Mouse (Mus musculus) erythroid progenitor cell, adult 5-6 weeks (primary cell): ENCODE data around the gene A3galt2. TPM values are rescaled to one million over a fixed set of nuclear protein-coding genes. Genes with fewer than 3 reads are reported as not detected.

Experiments used
- ATAC-seq: replicated peaks from 2 replicates; pipeline ENCODE4 v1.8.0; 2016; ENCODE audit warnings: moderate number of reproducible peaks, mild to moderate bottlenecking, moderate TSS enrichment, inconsistent platforms; ENCODE audit not compliant: poor library complexity, low FRiP score, severe bottlenecking
- total RNA-seq, 2 experiments: library from RNA; stranded (forward) in 1 of 2; stranded (reverse) in 1 of 2; fragments of 150-400 nt in 1 of 2; fragments of 186-747, 209-891 nt in 1 of 2; gene quantifications; 2 replicates each; pipeline versions ENCODE4 v1.2.3 to v1.2.4; 2015 to 2017; ENCODE audit warnings: low replicate concordance in 2 of 2

The A3galt2 gene
- total RNA-seq (2015; ENCODE audit: low replicate concordance), result not detected in 2 replicates
- total RNA-seq (2017; ENCODE audit: low replicate concordance), result 0.08 TPM in 1 of 2 replicates, not detected in the other

DNA sequence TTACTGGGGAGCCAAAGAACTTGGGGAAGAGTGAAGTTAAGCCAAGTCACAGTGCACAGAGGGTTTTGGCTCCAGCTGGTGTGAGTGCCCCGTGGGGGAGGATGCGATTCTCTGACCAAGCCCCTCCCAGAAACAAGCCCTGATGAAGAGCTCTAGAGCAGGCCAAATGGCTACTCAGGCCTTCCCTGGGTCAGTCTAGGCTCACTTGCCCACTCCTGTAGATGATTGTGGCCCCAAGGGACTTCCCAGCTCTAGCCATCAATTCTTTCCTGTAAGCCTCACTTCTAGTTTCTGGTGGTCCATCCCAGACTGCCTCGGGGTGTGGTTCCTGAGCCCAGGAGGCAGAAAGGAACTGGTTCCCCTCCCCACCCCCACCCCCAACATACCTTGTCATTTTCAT is at the start of gene A3galt2:
Gene A3galt2, plus strand, starts transcription at position 301 of the 400 bp plus-strand sequence.
- no peak for ATAC-seq

DNA sequence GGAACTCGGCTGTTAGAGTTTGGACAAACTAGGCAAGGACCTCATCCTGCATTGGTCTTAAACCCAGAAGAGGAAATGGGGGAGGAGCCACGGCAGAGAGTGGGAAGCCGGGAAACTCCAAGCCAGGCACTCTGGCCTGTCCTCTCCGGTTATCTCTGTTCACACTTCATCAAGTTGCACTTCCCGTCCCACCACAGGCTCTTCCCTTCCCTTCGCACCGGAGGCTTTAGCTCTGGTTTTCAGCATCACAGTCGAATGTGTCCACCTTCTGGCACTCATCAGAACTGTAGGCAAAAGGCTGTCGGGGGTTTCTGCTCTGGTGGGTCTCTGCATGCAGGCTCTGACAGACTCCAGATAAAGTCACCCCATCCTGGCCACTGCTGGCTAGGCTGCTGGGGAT is 48.5 kb upstream of the A3galt2 start:
- ATAC-seq, result no peak

DNA sequence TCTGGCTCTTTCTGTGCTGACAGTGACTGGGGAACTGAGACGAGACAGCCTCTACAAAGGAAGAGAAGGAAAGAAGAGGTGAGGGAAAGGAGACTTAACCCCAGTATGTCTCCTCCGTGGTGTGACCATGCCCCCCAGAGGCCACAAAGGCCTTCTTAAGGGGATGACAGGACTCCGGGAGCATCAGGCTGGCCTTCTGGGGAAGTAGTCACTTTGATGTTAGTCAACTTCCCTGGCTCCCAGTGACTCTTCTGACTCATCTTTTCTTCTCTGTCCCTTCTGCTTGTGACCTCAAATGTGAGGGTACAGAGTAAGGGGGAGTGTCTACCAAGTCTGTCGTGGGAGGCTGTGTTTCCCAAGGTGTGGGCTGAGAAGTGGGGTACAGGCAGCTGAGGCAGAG is 47.8 kb upstream of the A3galt2 start:
- ATAC-seq, result no peak

DNA sequence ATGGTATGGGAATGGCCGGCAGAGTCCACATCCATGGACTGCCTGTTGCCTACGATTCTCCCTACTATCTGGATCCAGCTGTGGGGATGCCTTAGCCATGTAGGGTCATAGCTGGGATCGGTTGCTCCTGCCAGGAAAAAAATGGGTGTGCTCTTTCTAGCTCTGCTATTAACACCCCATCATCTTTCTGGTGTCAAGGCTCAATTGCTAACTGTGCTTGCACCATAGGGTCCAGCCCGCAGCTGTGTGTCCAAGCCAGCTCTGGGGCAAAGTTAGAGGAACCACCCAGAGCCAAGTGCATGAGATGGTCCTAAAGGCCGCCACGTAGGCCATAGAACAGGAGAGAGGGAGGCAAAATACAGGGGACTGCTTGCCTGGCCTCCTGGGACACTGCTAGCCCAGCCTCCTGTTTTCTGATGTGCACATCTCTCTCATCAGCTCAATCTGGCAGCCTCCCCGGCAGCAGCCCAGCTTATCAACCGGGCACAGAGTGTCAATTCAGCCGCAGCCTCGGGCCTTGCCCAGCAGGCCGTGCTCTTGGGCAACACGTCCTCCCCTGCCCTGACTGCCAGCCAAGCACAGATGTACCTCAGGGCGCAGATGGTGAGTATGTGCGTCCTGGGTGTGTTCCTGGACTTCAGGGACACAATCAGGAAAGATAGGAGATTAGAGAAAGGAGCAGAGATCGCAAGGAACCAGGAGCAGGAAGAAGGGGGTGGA is 45.9 kb upstream of the A3galt2 start:
- no peak for ATAC-seq

DNA sequence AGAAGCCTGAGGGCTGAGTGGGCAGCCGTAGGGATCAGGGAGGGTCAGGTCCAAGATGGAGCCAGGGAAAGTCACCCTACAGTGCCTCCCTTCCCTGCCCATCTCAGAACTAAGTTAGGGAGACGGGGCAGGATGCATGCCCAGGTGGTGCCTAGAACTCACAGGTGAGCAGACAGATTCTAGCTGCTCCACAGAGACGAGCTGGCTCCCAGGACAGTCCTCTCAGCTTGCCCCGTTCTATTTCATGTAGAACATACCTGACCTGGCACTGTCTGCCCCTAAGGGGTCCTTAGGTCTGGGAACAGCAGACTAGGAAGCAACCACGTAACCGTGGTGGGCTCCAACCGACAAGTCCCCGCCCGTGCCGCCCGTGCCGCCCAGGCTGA is 45.4 kb upstream of the A3galt2 start:
- no peak for ATAC-seq

DNA sequence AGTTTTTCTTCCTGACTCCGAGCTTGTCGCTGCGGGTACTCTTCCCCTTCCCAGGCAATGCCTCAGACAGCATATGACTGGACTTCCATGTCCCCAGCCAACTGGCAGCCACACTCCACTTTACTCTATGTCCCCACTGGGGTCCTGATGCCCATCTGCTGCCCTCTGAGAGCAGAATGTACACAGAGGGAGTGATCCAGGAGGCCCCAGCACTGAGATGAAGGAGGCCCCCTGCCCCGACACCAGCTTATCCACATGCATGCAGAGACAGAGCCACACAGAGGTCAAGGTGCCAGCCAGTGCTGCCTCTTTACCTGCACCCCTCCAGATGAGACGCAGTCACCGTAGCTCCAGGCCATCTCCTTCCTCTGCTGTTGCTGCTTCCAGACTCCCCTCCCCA is 44.9 kb upstream of the A3galt2 start:
- ATAC-seq, result no peak

DNA sequence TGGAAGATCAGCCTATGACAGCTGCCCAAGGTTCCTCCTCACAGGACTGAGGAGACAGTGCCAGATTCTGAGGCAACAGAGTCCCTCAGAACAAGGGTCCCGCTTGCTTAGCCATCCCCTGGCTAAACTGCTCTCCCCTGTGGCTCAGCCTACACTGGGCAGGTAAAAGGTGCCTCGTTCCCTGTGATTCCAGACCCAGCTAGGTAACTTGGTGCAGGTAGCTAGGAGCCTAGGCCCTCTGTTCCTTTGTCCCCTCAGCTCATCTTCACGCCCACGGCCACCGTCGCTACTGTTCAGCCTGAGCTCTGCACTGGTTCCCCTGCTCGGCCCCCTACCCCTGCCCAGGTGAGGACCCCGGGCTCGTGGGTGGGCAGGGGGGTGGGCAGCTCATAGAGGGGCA is 44.4 kb upstream of the A3galt2 start:
- ATAC-seq, result no peak

DNA sequence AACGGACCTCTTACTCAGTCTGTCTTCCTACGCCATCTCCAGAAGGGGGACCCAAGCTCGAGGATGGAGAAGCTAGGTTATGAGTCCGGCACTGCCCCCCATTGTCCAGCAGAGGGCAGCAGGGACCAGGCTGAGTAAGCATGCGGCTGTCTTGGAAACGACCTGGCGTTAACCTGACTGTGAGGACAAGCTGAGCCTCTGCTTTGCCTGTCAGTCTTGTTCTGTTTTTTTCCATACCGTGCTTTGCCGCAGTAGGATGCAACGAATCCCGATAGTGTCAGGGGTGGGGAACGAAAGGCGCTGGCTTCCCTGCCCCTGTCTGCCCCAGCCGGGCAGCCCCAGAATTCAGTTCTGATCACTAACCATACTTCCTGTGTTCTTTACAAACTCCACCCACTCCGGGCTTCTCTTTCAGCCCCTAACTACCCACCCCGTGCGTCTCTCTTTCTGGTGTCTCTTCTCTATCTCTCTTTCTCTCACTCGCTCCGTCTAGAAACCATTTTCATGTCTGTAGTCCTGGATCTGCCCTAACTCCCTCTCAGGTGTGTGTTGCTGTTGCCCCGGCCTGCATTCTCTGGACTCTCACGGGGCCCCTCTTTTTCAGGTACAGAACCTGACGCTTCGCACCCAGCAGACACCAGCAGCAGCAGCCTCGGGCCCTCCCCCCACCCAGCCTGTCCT is 43.6 kb upstream of the A3galt2 start:
- peak; percentile 75 for ATAC-seq

DNA sequence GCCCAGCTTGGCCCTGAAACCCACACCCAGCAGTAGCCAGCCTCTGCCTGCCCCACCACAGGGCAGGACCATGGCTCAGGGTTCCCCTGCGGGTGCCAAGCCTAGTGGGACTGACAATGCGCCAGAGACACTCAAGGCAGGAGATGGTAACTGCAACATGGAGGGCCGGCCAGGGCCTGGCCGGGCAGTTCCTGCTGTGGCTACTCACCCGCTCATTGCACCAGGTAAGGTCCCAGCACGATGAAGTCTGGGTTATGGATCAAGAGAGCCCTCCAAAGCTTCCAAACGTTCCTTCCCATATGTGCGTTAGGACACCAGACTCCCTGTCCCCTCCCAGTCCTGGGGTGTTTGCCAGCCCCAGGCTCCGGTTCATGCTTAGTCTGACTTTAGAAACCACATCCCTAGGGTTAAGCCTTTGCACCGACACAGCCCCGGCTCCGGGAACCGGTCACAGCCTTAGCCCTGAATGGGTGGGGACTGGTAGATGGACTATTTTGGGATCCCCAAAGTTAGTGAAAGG is 43.0 kb upstream of the A3galt2 start:
- ATAC-seq, result peak; percentile 10; the same call in 1 of the 2 replicates

DNA sequence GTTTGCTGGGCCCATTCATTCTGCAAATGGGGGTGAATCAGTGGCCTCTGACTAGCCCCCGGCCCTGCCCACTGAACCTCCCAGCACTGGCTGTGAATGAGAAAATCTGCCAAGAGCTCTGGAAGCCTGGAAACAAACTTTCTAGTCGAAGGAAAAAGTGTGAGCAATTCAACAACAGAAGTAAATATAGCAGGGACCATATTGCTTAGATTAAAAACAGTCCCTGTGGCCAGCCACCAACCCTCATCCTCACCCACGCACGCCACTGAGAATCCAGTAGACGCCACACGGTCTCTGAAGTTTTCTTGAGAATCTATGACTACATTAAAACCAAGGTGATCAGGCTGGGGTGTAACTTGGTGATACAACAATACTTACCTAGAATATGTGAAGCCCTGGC is 42.2 kb upstream of the A3galt2 start:
- ATAC-seq, result no peak

DNA sequence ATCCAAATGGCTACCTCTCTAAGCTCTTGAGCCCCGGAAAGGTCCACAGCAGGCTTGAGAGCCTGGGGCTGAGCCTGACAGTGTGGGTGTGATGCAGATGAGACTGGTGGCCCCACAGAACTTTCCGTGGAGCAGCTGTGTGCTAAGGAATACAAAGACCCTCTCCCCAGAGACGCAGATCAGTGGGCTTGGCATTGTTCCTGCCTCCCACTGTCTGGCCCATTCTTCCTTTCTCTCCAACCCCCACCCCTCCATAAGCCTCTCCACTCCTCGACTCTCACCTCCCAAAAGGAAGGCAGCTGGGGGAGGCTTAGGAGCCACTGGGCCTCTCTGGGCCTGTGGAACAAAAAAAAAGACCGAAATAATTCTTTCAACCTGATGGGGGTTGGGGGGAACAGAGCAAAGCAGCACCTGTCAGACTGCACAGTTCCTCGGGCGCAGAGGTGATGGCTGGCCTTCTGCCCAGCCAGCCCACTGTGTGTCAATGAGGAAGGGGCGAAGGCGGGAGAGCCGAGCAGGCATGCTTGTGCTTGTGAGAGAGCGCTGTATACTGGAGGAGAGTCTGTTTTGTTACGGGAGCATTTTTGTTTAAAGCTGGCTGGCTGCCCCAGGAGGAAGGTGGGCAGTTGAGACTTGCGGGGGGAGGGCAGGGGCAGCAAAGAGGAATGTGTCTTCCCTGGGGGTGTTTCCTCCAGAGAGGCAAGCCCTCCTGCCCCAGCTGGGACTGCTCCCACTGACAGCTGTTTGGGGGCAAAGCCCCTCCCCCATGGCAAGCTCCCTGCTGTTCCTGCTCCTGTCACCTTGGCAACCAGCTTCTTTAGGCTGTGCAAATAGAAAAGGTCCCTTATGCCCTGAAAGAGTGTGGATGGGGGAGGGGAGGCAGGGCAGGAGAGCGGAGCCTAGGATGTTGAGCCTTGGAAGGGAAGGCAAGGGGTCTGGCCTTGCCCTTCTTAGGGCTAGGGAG is 39.6 kb upstream of the A3galt2 start:
- ATAC-seq, result no peak

DNA sequence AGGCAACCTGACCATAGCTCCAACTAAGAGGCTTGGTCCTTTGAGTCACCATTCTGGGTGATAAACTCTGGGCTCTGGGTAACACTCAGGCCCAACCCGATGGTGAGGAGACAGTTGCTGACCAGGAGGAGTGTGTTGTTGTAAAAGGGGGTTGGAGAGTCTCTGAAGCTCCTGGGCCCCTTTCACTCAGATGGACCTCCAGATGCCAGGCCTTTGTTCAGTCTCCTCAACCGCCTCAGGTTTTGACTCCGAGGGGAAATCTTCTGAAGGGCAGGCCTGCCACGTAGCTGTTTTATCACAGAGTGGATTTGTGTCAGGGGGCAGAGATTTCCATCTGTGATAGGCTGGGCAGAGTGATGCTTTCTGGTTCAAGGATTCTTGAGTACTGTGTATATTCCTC is 38.9 kb upstream of the A3galt2 start:
- no peak for ATAC-seq

DNA sequence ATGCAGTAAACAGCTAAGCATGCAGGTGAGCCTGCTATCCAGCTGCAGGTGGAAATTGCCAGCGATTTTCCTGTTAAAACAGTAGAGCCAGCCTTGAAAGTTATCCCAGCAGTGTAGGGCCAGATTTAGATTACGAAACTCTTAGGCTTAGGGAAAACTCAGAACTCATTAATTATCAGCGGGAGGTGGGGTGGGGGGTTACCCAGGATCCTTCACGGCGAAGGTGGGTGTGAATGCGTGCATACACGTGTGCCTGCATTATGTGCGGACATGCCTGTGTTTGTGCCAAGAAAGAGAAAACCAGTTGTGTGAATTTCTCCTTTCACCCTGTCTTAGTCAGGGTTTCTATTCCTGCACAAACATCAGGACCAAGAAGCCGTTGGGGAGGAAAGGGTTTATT is 38.4 kb upstream of the A3galt2 start:
- ATAC-seq, result no peak

DNA sequence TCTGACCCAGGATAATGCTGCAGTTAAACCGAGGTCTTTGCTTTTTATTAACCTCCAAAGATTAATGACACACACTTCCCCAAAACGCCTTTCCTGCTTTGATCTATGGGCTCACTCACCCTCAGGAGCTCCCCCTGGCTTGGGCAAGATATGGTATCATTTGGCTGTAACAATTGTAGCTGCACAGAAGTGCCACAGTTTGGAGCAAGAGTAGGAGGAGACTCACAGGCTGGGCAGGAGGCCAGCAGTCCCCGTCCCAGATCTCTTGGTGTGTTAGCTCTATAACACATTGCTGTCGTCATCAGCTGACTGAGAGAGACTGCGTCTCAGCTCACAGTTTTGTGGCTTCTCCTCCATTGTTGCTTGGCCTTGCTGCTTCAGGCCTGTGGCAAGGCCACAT is 35.1 kb upstream of the A3galt2 start:
- ATAC-seq, result no peak

DNA sequence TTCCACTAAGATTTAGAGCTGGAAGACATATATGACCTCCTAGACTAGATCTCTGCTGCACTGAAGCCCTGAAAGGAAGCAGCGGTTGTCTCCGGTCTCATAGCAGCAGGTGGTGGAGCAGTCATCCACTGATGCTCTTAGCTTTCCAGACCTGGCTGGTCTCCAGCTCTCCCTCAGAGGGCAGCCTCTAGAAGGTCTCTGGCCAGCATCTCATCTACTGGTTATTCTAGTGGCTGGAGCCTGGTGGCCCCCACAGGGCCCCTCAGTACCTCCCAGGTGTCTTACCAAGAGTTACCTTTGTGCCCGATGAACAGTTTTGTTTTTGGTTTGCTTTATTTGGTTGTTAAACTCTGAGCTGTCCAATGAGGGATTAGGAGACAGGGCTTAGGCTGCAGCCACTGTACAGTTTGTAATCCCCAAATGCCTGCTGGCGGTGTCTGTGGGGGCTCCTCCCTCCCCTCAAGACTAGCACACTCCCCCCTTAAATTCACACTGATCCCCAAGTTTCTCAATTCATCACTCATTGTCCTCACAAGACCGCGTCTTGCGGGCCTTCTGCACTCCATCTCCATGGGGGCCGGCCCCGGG is 34.0 kb upstream of the A3galt2 start:
- no peak for ATAC-seq

DNA sequence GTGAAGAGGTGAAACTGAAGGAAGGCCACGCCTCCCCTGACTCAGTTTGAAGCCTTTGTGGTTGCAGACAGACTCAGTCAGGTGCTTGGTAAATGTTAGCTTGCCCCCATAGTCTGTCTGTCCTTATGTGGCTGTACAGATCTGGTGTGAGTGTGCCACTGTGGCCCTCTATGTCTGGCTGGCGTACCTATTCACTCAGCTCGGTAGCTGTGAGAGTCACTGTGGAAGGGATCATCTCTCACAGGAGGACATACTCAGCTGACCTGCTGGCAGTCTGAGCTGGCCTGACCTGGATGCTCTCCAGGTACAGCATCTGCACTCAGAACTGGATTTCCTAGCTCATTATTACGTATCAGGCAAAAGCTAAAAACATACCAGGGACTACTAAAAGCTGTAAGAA is 33.4 kb upstream of the A3galt2 start:
- ATAC-seq, result no peak

DNA sequence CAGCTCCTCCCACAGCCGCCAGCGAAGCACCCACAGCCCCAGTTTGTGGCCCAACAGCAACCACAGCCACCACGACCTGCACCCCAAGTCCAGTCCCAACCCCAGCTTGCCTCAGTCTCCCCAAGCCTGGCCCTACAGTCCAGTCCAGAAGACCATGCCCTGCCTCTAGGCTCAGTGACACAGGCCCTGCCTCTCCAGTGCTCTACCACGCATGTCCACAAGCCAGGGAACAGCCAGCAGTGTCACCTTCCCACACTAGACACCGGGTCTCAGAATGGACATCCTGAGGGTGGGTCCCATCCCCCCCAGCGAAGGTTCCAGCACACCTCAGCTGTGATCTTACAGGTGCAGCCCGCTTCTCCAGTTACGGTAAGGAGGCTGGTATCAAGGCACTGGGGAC is 32.2 kb upstream of the A3galt2 start:
- no peak for ATAC-seq

DNA sequence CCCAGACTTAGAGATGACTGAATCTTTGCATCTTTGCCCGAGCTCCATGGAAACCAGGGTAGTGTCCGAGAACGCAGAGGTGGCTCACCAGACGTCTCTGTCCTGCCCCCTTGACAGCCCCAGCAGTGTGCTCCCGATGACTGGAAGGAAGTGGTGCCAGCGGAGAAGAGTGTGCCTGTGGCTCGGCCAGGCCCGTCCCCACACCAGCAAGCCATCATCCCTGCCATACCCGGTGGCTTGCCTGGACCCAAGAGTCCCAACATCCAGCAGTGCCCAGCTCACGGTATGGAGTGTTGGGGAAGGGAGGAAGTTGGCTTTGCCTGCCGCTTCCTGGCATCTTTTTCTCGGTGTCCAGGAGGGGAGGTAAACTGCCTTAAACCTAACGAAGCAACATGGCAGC is 31.7 kb upstream of the A3galt2 start:
- ATAC-seq, result no peak

DNA sequence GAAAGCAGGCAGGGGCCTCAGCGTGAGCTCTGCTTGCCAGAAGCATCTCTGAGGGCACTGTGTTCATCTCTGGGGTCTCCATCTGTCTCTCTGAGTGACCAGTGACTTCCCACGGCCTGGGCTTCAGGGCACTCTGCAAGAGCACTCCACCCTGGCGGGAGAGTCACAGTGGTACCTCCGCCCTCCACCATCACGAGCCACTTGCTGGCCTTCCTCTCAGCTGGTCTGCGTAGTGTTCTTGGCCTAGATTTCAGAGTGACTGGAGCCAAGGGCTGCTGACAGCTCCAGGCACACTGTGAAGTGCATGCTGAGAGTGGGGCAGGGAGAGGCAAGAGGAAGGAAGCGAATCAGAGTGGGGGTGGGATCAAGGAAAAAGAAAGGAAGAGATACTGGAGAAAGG is 31.1 kb upstream of the A3galt2 start:
- ATAC-seq, result no peak
